Mouse (Mus musculus) forebrain, embryonic 11.5 days (tissue): ENCODE results near the gene Lmtk3. TPM values are rescaled to one million over a fixed set of nuclear protein-coding genes. Genes with fewer than 3 reads are reported as not detected.

Source experiments
- ATAC-seq: fragments of 200-750 bp; cut with Nextera tagmentation; replicated peaks from 2 replicates; pipeline ENCODE4 v1.8.0; 2017; ENCODE audit warnings: moderate TSS enrichment; ENCODE audit not compliant: low FRiP score
- DNase-seq: peaks from one replicate; pipeline ENCODE4 v3.0.0-alpha.2; 2017; ENCODE audit warnings: low spot score
- H3K27ac ChIP-seq: fragments of 300-500 bp; sonication (generic); 2 replicates; pipeline ENCODE4 v1.5.1; 2014; ENCODE audit warnings: low read depth, low read length
- H3K27me3 ChIP-seq: fragments of 300-500 bp; sonication (generic); 2 replicates; pipeline ENCODE4 v1.6.1; 2014; ENCODE audit warnings: mild to moderate bottlenecking, low read length, mixed read lengths; ENCODE audit not compliant: control insufficient read depth, insufficient read depth
- H3K36me3 ChIP-seq: fragments of 300-500 bp; sonication (generic); 2 replicates; pipeline ENCODE4 v1.6.1; 2014; ENCODE audit warnings: mild to moderate bottlenecking, low read length, moderate library complexity, mixed read lengths; ENCODE audit not compliant: control insufficient read depth, insufficient read depth
- H3K4me1 ChIP-seq: fragments of 300-500 bp; sonication (generic); replicated peaks from 2 replicates; pipeline ENCODE4 v1.6.1; 2014; ENCODE audit warnings: low read length, mixed read lengths; ENCODE audit not compliant: control insufficient read depth, insufficient read depth
- H3K4me2 ChIP-seq: fragments of 300-500 bp; sonication (generic); 2 replicates; pipeline ENCODE4 v1.6.1; 2014; ENCODE audit warnings: low read depth, mild to moderate bottlenecking, low read length, moderate library complexity, mixed read lengths; ENCODE audit not compliant: severe bottlenecking
- H3K4me3 ChIP-seq: fragments of 300-500 bp; sonication (generic); 2 replicates; pipeline ENCODE4 v1.5.1; 2014; ENCODE audit warnings: low read depth, low read length
- H3K9ac ChIP-seq: fragments of 300-500 bp; sonication (generic); 2 replicates; pipeline ENCODE4 v1.6.1; 2014; ENCODE audit warnings: low read length
- H3K9me3 ChIP-seq: fragments of 300-500 bp; sonication (generic); 2 replicates; pipeline ENCODE4 v1.6.1; 2016; ENCODE audit warnings: low read length, mixed read lengths; ENCODE audit not compliant: control insufficient read depth
- WGBS: fragments of 180-500 bp; shearing (Covaris S2); extraction: QIAGEN DNeasy Blood & Tissue Kit; methylation state at CpG from one replicate; pipeline ENCODE4 v1.1.7; 2014; 5-methylcytosine and 5-hydroxymethylcytosine counted together
- polyA plus RNA-seq: library from polyadenylated mRNA; unstranded; fragments of >200 nt; fragmentation: Nextera tagmentation; extraction: Ambion mirVana; gene quantifications from 2 replicates; pipeline ENCODE4 v1.2.1, GENCODE M21; 2014

Lmtk3 gene
- 5.2 and 6.6 TPM in 2 replicates for polyA plus RNA-seq

GRCm38 (mm10) chr7:45783511-45784091 lies at the start of gene Lmtk3:
Lmtk3 (plus strand) TSS chr7:45783738.
- peak within 1 kb of the TSS; percentile 70 for H3K9ac ChIP-seq
- no peaks in the 10 kb centered on the region for H3K9me3 ChIP-seq
- H3K4me3 ChIP-seq = peak within 1 kb of the TSS; percentile 92
- H3K4me1 ChIP-seq = peaks cover 25% of the 10 kb centered on the region
- WGBS = under 1% methylated on average over 38 of the region's 38 CpGs
- H3K27me3 ChIP-seq = 0 out of 2 replicates have a peak, but pooled peaks cover 2% of the 10 kb centered on the region
- peak; percentile 87 for DNase-seq
- peaks cover 3% of the 10 kb centered on the region; the same call in 1 of the 2 replicates for H3K36me3 ChIP-seq
- H3K27ac ChIP-seq = peak within 1 kb of the TSS; percentile 63
- peak within 1 kb of the TSS; percentile 88 for H3K4me2 ChIP-seq
- peak; percentile 20 for ATAC-seq

- WGBS = 8% methylated on average over 9 of the region's 9 CpGs
These were observed 44.3 kb upstream of the Lmtk3 start for GRCm38 (mm10) chr7:45739162-45739763.

GRCm38 (mm10) chr7:45739820-45740219 lies 43.7 kb upstream of the Lmtk3 start:
- DNase-seq (no peak), ATAC-seq (no peak)
- Histone ChIP-seq H3K9ac (no peak overlapping the region), H3K27ac (no peak overlapping the region), H3K36me3 (no peaks in the 10 kb centered on the region), H3K9me3 (no peaks in the 10 kb centered on the region), H3K4me2 (no peak overlapping the region), H3K4me3 (no peak overlapping the region), H3K27me3 (no peaks in the 10 kb centered on the region), H3K4me1 (no peaks in the 10 kb centered on the region)
- 63% methylated on average over 10 of the region's 10 CpGs for WGBS

More at GRCm38 (mm10) chr7:45739162-45739763, 44.3 kb upstream of the Lmtk3 start:
- Histone ChIP-seq H3K4me1 (no peaks in the 10 kb centered on the region), H3K36me3 (no peaks in the 10 kb centered on the region), H3K27ac (no peak overlapping the region), H3K27me3 (no peaks in the 10 kb centered on the region), H3K9ac (no peak overlapping the region), H3K4me3 (no peak overlapping the region), H3K4me2 (no peak overlapping the region), H3K9me3 (no peaks in the 10 kb centered on the region)
- ATAC-seq (peak; percentile 82), DNase-seq (peak; percentile 92)

GRCm38 (mm10) chr7:45741308-45741707 lies 42.2 kb upstream of the Lmtk3 start:
- Histone ChIP-seq H3K4me3 (no peak overlapping the region), H3K27me3 (no peaks in the 10 kb centered on the region), H3K9me3 (no peaks in the 10 kb centered on the region), H3K4me2 (no peak overlapping the region), H3K9ac (no peak overlapping the region), H3K27ac (no peak overlapping the region), H3K36me3 (no peaks in the 10 kb centered on the region), H3K4me1 (no peaks in the 10 kb centered on the region)
- no peak for DNase-seq
- no peak for ATAC-seq
- 86% methylated on average over 12 of the region's 12 CpGs for WGBS

- no peak overlapping the region for H3K9ac ChIP-seq
- 40% methylated on average over 11 of the region's 11 CpGs for WGBS
These were observed 41.8 kb upstream of the Lmtk3 start for GRCm38 (mm10) chr7:45741777-45742176.

GRCm38 (mm10) chr7:45742338-45742737 lies 41.2 kb upstream of the Lmtk3 start:
- WGBS = 33% methylated on average over 19 of the region's 19 CpGs
- ATAC-seq = no peak
- no peak for DNase-seq
- Histone ChIP-seq H3K9me3 (no peaks in the 10 kb centered on the region), H3K9ac (no peak overlapping the region), H3K4me2 (no peak overlapping the region), H3K27me3 (no peaks in the 10 kb centered on the region), H3K36me3 (no peaks in the 10 kb centered on the region), H3K4me1 (no peaks in the 10 kb centered on the region), H3K4me3 (no peak overlapping the region), H3K27ac (no peak overlapping the region)

More at GRCm38 (mm10) chr7:45741777-45742176, 41.8 kb upstream of the Lmtk3 start:
- H3K27me3 ChIP-seq = no peaks in the 10 kb centered on the region
- no peak overlapping the region for H3K4me3 ChIP-seq
- no peaks in the 10 kb centered on the region for H3K4me1 ChIP-seq
- H3K4me2 ChIP-seq = no peak overlapping the region
- ATAC-seq (no peak), DNase-seq (no peak)
- no peaks in the 10 kb centered on the region for H3K9me3 ChIP-seq
- no peaks in the 10 kb centered on the region for H3K36me3 ChIP-seq
- H3K27ac ChIP-seq = no peak overlapping the region

GRCm38 (mm10) chr7:45744387-45744786 lies 39.2 kb upstream of the Lmtk3 start:
- Histone ChIP-seq H3K9me3 (no peaks in the 10 kb centered on the region), H3K27ac (no peak overlapping the region), H3K36me3 (no peaks in the 10 kb centered on the region), H3K9ac (no peak overlapping the region), H3K4me3 (no peak overlapping the region), H3K4me1 (no peaks in the 10 kb centered on the region), H3K4me2 (no peak overlapping the region), H3K27me3 (no peaks in the 10 kb centered on the region)
- 34% methylated on average over 2 of the region's 2 CpGs for WGBS
- DNase-seq (peak; percentile 68), ATAC-seq (no peak)

- H3K4me1 ChIP-seq = no peaks in the 10 kb centered on the region
- ATAC-seq = no peak
- no peak overlapping the region for H3K9ac ChIP-seq
- no peak overlapping the region for H3K4me2 ChIP-seq
- DNase-seq = no peak
- no peaks in the 10 kb centered on the region for H3K27me3 ChIP-seq
- no peaks in the 10 kb centered on the region for H3K9me3 ChIP-seq
- 64% methylated on average over 6 of the region's 6 CpGs for WGBS
- H3K36me3 ChIP-seq = no peaks in the 10 kb centered on the region
- H3K4me3 ChIP-seq = no peak overlapping the region
- no peak overlapping the region for H3K27ac ChIP-seq
These were observed 37.0 kb upstream of the Lmtk3 start for GRCm38 (mm10) chr7:45746518-45746917.

- H3K4me1 ChIP-seq = no peaks in the 10 kb centered on the region
- ATAC-seq = no peak
- no peak overlapping the region for H3K27ac ChIP-seq
- no peaks in the 10 kb centered on the region for H3K36me3 ChIP-seq
- no peak overlapping the region for H3K4me2 ChIP-seq
- 78% methylated on average over 5 of the region's 5 CpGs for WGBS
- no peaks in the 10 kb centered on the region for H3K27me3 ChIP-seq
- no peak overlapping the region for H3K4me3 ChIP-seq
- H3K9ac ChIP-seq = no peak overlapping the region
- no peak for DNase-seq
- H3K9me3 ChIP-seq = no peaks in the 10 kb centered on the region
These were observed 36.1 kb upstream of the Lmtk3 start for GRCm38 (mm10) chr7:45747450-45747849.
